Mouse (Mus musculus) layer of hippocampus, adult 6 months (tissue): ENCODE results near the gene Aldh1b1. TPM values are rescaled to one million over a fixed set of nuclear protein-coding genes. Genes with fewer than 3 reads are reported as not detected.

Experiments used
- long read RNA-seq, 2 experiments: library from polyadenylated mRNA; unstranded; transcript quantifications; one replicate each; pipeline ENCODE4 v2.0.0; 2019 to 2020
- polyA plus RNA-seq: library from polyadenylated mRNA; unstranded; fragments of <200 nt; fragmentation: Nextera tagmentation; gene quantifications from 2 replicates; pipeline ENCODE4 v1.2.3, GENCODE M21; 2021

The Aldh1b1 gene
- polyA plus RNA-seq: 8.6 and 9.8 TPM in 2 replicates
- long read RNA-seq, experiment 1, transcript Aldh1b1-201 (2 exons, 2,298 nt): major isoform, 18 of 19 reads
- long read RNA-seq, experiment 1, partial matches to known transcripts: 0 of 19 reads
- long read RNA-seq, experiment 1, other reads (novel, unspliced or antisense): 1 of 19 reads
- long read RNA-seq, experiment 2, transcript Aldh1b1-201 (2 exons, 2,298 nt): major isoform, 91 of 95 reads
- long read RNA-seq, experiment 2, partial matches to known transcripts: 0 of 95 reads
- long read RNA-seq, experiment 2, other reads (novel, unspliced or antisense): 4 of 95 reads

GRCm38 (mm10) chr4:45798964-45799363, at the start of gene Aldh1b1:
Gene Aldh1b1 (plus strand): TSS chr4:45799022.

GRCm38 (mm10) chr4:45826275-45827040, 27.6 kb downstream of the Aldh1b1 start, which contains the start of gene Igfbpl1:
Gene Igfbpl1 (minus strand): TSS chr4:45826923.

GRCm38 (mm10) chr4:45848109-45848824, 49.4 kb downstream of the Aldh1b1 start, which contains the start of gene Stra6l:
Gene Stra6l (plus strand): TSS chr4:45848664.

Other genes starting within 250 kb of the Aldh1b1 start
- 1.0 and 1.4 TPM in 2 replicates for gene Igfbpl1, start 27.9 kb downstream of the Aldh1b1 start, polyA plus RNA-seq
- 0.06 TPM in 1 of 2 replicates, not detected in the other for gene Stra6l, start 49.6 kb downstream of the Aldh1b1 start, polyA plus RNA-seq
- 0.39 and 0.87 TPM in 2 replicates for gene Ccdc180, start 91.3 kb downstream of the Aldh1b1 start, polyA plus RNA-seq
- 12.2 and 14.7 TPM in 2 replicates for gene Tdrd7, start 166.3 kb downstream of the Aldh1b1 start, polyA plus RNA-seq
- 18.5 and 19.3 TPM in 2 replicates for gene Tmod1, start 239.9 kb downstream of the Aldh1b1 start, polyA plus RNA-seq